Mouse (Mus musculus) heart, postnatal 0 days (tissue): ENCODE results near the gene Baz2b. TPM values are rescaled to one million over a fixed set of nuclear protein-coding genes. Genes with fewer than 3 reads are reported as not detected.
"Not testable (repeated sequence)": the region's sequence is repeated elsewhere in the genome, so short reads cannot be mapped to it uniquely, and the experiment has no call there.

Experiments used
- ATAC-seq: fragments of 200-750 bp; cut with Nextera tagmentation; 2 replicates; pipeline ENCODE4 v1.8.0; 2017; ENCODE audit warnings: low read depth, moderate number of reproducible peaks, moderate library complexity; ENCODE audit not compliant: insufficient read depth
- DNase-seq: peaks from one replicate; pipeline ENCODE4 v3.0.0-alpha.2; 2016; ENCODE audit warnings: low spot score
- H3K27ac ChIP-seq: fragments of 300-500 bp; sonication (generic); 2 replicates; pipeline ENCODE4 v1.5.1; 2014; ENCODE audit warnings: low read depth, mild to moderate bottlenecking
- H3K27me3 ChIP-seq: fragments of 300-500 bp; sonication (generic); 2 replicates; pipeline ENCODE4 v1.6.1; 2014; ENCODE audit warnings: low read length, mixed read lengths; ENCODE audit not compliant: control insufficient read depth, insufficient read depth
- H3K36me3 ChIP-seq: fragments of 300-500 bp; sonication (generic); replicated peaks from 2 replicates; pipeline ENCODE4 v1.6.1; 2014; ENCODE audit warnings: low read length, mixed read lengths; ENCODE audit not compliant: control insufficient read depth, insufficient read depth
- H3K4me1 ChIP-seq: fragments of 300-500 bp; sonication (generic); 2 replicates; pipeline ENCODE4 v1.6.1; 2014; ENCODE audit warnings: antibody characterized with exemption; ENCODE audit not compliant: control insufficient read depth, insufficient read depth
- H3K4me2 ChIP-seq: fragments of 300-500 bp; sonication (generic); 2 replicates; pipeline ENCODE4 v1.6.1; 2014; ENCODE audit warnings: low read depth, mild to moderate bottlenecking, low read length, moderate library complexity
- H3K4me3 ChIP-seq: fragments of 300-500 bp; sonication (generic); 2 replicates; pipeline ENCODE4 v1.5.1; 2014; ENCODE audit warnings: low read depth, low read length
- H3K9ac ChIP-seq: fragments of 300-500 bp; sonication (generic); replicated peaks from 2 replicates; pipeline ENCODE4 v1.6.1; 2014; ENCODE audit warnings: low read depth, low read length, mixed read lengths
- H3K9me3 ChIP-seq: fragments of 300-500 bp; sonication (generic); replicated peaks from 2 replicates; pipeline ENCODE4 v1.6.1; 2016; ENCODE audit warnings: low read length; ENCODE audit not compliant: control insufficient read depth
- CTCF ChIP-seq: IDR thresholded peaks from 2 replicates; pipeline ENCODE4 v1.5.1; 2016; ENCODE audit warnings: antibody characterized with exemption, control low read depth, low read depth
- EP300 ChIP-seq: IDR thresholded peaks from 2 replicates; pipeline ENCODE4 v1.6.1; 2016; ENCODE audit warnings: antibody characterized with exemption, low read depth
- WGBS: fragments of 180-500 bp; shearing (Covaris S2); extraction: QIAGEN DNeasy Blood & Tissue Kit; methylation state at CpG from one replicate; pipeline ENCODE4 v1.1.7; 2014; 5-methylcytosine and 5-hydroxymethylcytosine counted together
- polyA plus RNA-seq: library from polyadenylated mRNA; unstranded; fragments of >200 nt; fragmentation: Nextera tagmentation; extraction: Ambion mirVana; gene quantifications from 2 replicates; pipeline ENCODE4 v1.2.1, GENCODE M21; 2015
- total RNA-seq: library from RNA; depleted of rRNA; stranded (reverse); fragments of >200 nt; gene quantifications from 2 replicates; pipeline ENCODE4 v1.2.3, GENCODE M21; 2014; ENCODE audit warnings: low replicate concordance; rRNA removed

Baz2b gene
- total and polyA plus RNA-seq, 2 experiments from 2014 or later, result 40.3 to 46.2 TPM

GRCm38 (mm10) chr2:59870526-59870925, 339.1 kb downstream of the Baz2b start:
- WGBS, result 83% methylated on average over 6 of the region's 6 CpGs
- peaks cover 26% of the 10 kb centered on the region for H3K36me3 ChIP-seq
- H3K27ac ChIP-seq, result no peak overlapping the region
- no peaks in the 10 kb centered on the region for H3K4me1 ChIP-seq
- DNase-seq (no peak), ATAC-seq (no peak)
- no peak overlapping the region for H3K9ac ChIP-seq
- H3K4me2 ChIP-seq, result no peak overlapping the region
- no peak for TF ChIP-seq CTCF
- TF ChIP-seq EP300, result no peak
- H3K27me3 ChIP-seq, result no peaks in the 10 kb centered on the region
- H3K9me3 ChIP-seq, result no peaks in the 10 kb centered on the region
- H3K4me3 ChIP-seq, result no peak overlapping the region

GRCm38 (mm10) chr2:59862618-59863017, 347.0 kb downstream of the Baz2b start:
- 92% methylated on average over 6 of the region's 6 CpGs for WGBS
- ATAC-seq, result no peak

GRCm38 (mm10) chr2:59854363-59854762, 355.3 kb downstream of the Baz2b start:
- ATAC-seq (no peak), DNase-seq (no peak)
- 84% methylated on average over 9 of the region's 9 CpGs for WGBS
- no peaks in the 10 kb centered on the region for H3K27me3 ChIP-seq
- peaks cover 27% of the 10 kb centered on the region; the same call in 1 of the 2 replicates for H3K36me3 ChIP-seq
- H3K27ac ChIP-seq, result no peak overlapping the region
- H3K9ac ChIP-seq, result no peak overlapping the region
- no peaks in the 10 kb centered on the region for H3K4me1 ChIP-seq
- no peak for TF ChIP-seq CTCF
- TF ChIP-seq EP300, result no peak
- H3K9me3 ChIP-seq, result no peaks in the 10 kb centered on the region
- no peak overlapping the region for H3K4me3 ChIP-seq
- H3K4me2 ChIP-seq, result no peak overlapping the region

More at GRCm38 (mm10) chr2:59862618-59863017, 347.0 kb downstream of the Baz2b start:
- peaks cover 43% of the 10 kb centered on the region for H3K36me3 ChIP-seq
- DNase-seq, result no peak
- no peak overlapping the region for H3K4me3 ChIP-seq
- no peaks in the 10 kb centered on the region for H3K4me1 ChIP-seq
- no peaks in the 10 kb centered on the region for H3K9me3 ChIP-seq
- H3K27ac ChIP-seq, result no peak overlapping the region
- H3K9ac ChIP-seq, result no peak overlapping the region
- no peaks in the 10 kb centered on the region for H3K27me3 ChIP-seq
- TF ChIP-seq CTCF, result no peak
- TF ChIP-seq EP300, result no peak
- H3K4me2 ChIP-seq, result no peak overlapping the region

- Histone ChIP-seq H3K9me3 (no peaks in the 10 kb centered on the region), H3K4me3 (no peak overlapping the region), H3K36me3 (peaks cover 20% of the 10 kb centered on the region; the same call in 1 of the 2 replicates), H3K4me1 (no peaks in the 10 kb centered on the region), H3K27ac (no peak overlapping the region), H3K4me2 (no peak overlapping the region), H3K27me3 (no peaks in the 10 kb centered on the region), H3K9ac (no peak overlapping the region)
- TF ChIP-seq EP300 (no peak), CTCF (no peak)
- WGBS, result 79% methylated on average over 10 of the region's 10 CpGs
- DNase-seq, result no peak
- ATAC-seq, result no peak
These were observed 356.1 kb downstream of the Baz2b start for GRCm38 (mm10) chr2:59853543-59853942.

GRCm38 (mm10) chr2:59852916-59853315, 356.7 kb downstream of the Baz2b start:
- H3K9ac ChIP-seq, result no peak overlapping the region
- no peaks in the 10 kb centered on the region for H3K9me3 ChIP-seq
- H3K4me2 ChIP-seq, result no peak overlapping the region
- H3K4me3 ChIP-seq, result no peak overlapping the region
- H3K36me3 ChIP-seq, result peaks cover 14% of the 10 kb centered on the region; the same call in 1 of the 2 replicates
- no peaks in the 10 kb centered on the region for H3K4me1 ChIP-seq
- DNase-seq, result no peak
- no peaks in the 10 kb centered on the region for H3K27me3 ChIP-seq
- no peak for TF ChIP-seq EP300
- no peak for TF ChIP-seq CTCF
- 87% methylated on average over 11 of the region's 11 CpGs for WGBS
- ATAC-seq, result no peak
- no peak overlapping the region for H3K27ac ChIP-seq

GRCm38 (mm10) chr2:59851885-59852284, 357.8 kb downstream of the Baz2b start:
- H3K4me3 ChIP-seq, H3K4me1 ChIP-seq: not testable (repeated sequence)

More at GRCm38 (mm10) chr2:59851885-59852284, 357.8 kb downstream of the Baz2b start:
- H3K36me3 ChIP-seq, result peaks cover 11% of the 10 kb centered on the region; the same call in 1 of the 2 replicates
- H3K9me3 ChIP-seq, H3K27me3 ChIP-seq, DNase-seq, H3K27ac ChIP-seq, ATAC-seq, H3K9ac ChIP-seq, H3K4me2 ChIP-seq: not testable (repeated sequence)
- WGBS, result 76% methylated on average over 3 of the region's 5 CpGs

Other genes with a start within 250 kb of the Baz2b start
- 61.5 and 74.8 TPM in 2 replicates for gene March7, start within 50 bp of the Baz2b start, total RNA-seq
- 38.8 and 43.5 TPM in 2 replicates for gene March7, start within 50 bp of the Baz2b start, polyA plus RNA-seq
- gene Cd302, start 74.6 kb upstream of the Baz2b start, total RNA-seq, result 9.8 and 11.2 TPM in 2 replicates
- 17.8 and 18.3 TPM in 2 replicates for gene Cd302, start 74.6 kb upstream of the Baz2b start, polyA plus RNA-seq
- 0.34 and 2.2 TPM in 2 replicates for gene Ly75, start 173.5 kb upstream of the Baz2b start, total RNA-seq
- 0.62 and 0.64 TPM in 2 replicates for gene Ly75, start 173.5 kb upstream of the Baz2b start, polyA plus RNA-seq